Mouse (Mus musculus) heart, embryonic 11.5 days (tissue): ENCODE data around the gene Pde1c. TPM values are rescaled to one million over a fixed set of nuclear protein-coding genes. Genes with fewer than 3 reads are reported as not detected.

Experiments used
- ATAC-seq: fragments of 200-750 bp; cut with Nextera tagmentation; replicated peaks from 2 replicates; pipeline ENCODE4 v1.8.0; 2017; ENCODE audit warnings: moderate library complexity; ENCODE audit not compliant: insufficient number of reproducible peaks, low FRiP score, low TSS enrichment
- H3K27ac ChIP-seq: fragments of 300-500 bp; sonication (generic); 2 replicates; pipeline ENCODE4 v1.5.1; 2014; ENCODE audit warnings: mild to moderate bottlenecking, low read depth, low read length
- H3K27me3 ChIP-seq: fragments of 300-500 bp; sonication (generic); 2 replicates; pipeline ENCODE4 v1.6.1; 2014; ENCODE audit warnings: mild to moderate bottlenecking, low read length, mixed read lengths; ENCODE audit not compliant: control insufficient read depth, insufficient read depth
- H3K36me3 ChIP-seq: fragments of 300-500 bp; sonication (generic); 2 replicates; pipeline ENCODE4 v1.6.1; 2014; ENCODE audit warnings: mild to moderate bottlenecking, low read length, moderate library complexity, mixed read lengths; ENCODE audit not compliant: control insufficient read depth, insufficient read depth
- H3K4me1 ChIP-seq: fragments of 300-500 bp; sonication (generic); 2 replicates; pipeline ENCODE4 v1.6.1; 2014; ENCODE audit warnings: low read length; ENCODE audit not compliant: control insufficient read depth, insufficient read depth
- H3K4me2 ChIP-seq: fragments of 300-500 bp; sonication (generic); 2 replicates; pipeline ENCODE4 v1.6.1; 2014; ENCODE audit warnings: mild to moderate bottlenecking, moderate library complexity
- H3K4me3 ChIP-seq: fragments of 300-500 bp; sonication (generic); 2 replicates; pipeline ENCODE4 v1.5.1; 2014; ENCODE audit warnings: low read depth, low read length
- H3K9ac ChIP-seq: fragments of 300-500 bp; sonication (generic); 2 replicates; pipeline ENCODE4 v1.6.1; 2014; ENCODE audit warnings: mild to moderate bottlenecking, low read depth, low read length, moderate library complexity
- H3K9me3 ChIP-seq: fragments of 300-500 bp; sonication (generic); replicated peaks from 2 replicates; pipeline ENCODE4 v1.6.1; 2016; ENCODE audit warnings: low read length; ENCODE audit not compliant: control insufficient read depth
- WGBS: fragments of 180-500 bp; shearing (Covaris S2); extraction: QIAGEN DNeasy Blood & Tissue Kit; methylation state at CpG from one replicate; pipeline ENCODE4 v1.1.7; 2014; ENCODE audit not compliant: insufficient replicate concordance; 5-methylcytosine and 5-hydroxymethylcytosine counted together
- polyA plus RNA-seq: library from polyadenylated mRNA; unstranded; fragments of >200 nt; fragmentation: Nextera tagmentation; extraction: Ambion mirVana; gene quantifications from 2 replicates; pipeline ENCODE4 v1.2.1, GENCODE M21; 2014

The Pde1c gene
- polyA plus RNA-seq, 1 experiment from 2014 or later = 2.6 TPM

- H3K27me3 ChIP-seq = no peaks in the 10 kb centered on the region
- H3K4me2 ChIP-seq = no peak overlapping the region
- no peaks in the 10 kb centered on the region for H3K9me3 ChIP-seq
- H3K9ac ChIP-seq = no peak overlapping the region
- no peak overlapping the region for H3K4me3 ChIP-seq
- 87% methylated on average over 2 of the region's 2 CpGs for WGBS
- no peaks in the 10 kb centered on the region for H3K4me1 ChIP-seq
- H3K27ac ChIP-seq = no peak overlapping the region
- H3K36me3 ChIP-seq = no peaks in the 10 kb centered on the region
- ATAC-seq = no peak
Observed at GRCm38 (mm10) chr6:56558711-56559110, 10.2 kb downstream of the Pde1c start.

GRCm38 (mm10) chr6:56555848-56556247 is 13.1 kb downstream of the Pde1c start:
- Histone ChIP-seq H3K9me3 (no peaks in the 10 kb centered on the region), H3K9ac (no peak overlapping the region), H3K4me2 (no peak overlapping the region), H3K4me3 (no peak overlapping the region), H3K36me3 (no peaks in the 10 kb centered on the region), H3K27me3 (no peaks in the 10 kb centered on the region), H3K27ac (no peak overlapping the region), H3K4me1 (no peaks in the 10 kb centered on the region)
- ATAC-seq = no peak
- 67% methylated on average over 3 of the region's 3 CpGs for WGBS

GRCm38 (mm10) chr6:56555382-56555781 is 13.5 kb downstream of the Pde1c start:
- H3K4me1 ChIP-seq = no peaks in the 10 kb centered on the region
- H3K9me3 ChIP-seq = no peaks in the 10 kb centered on the region
- no peak overlapping the region for H3K27ac ChIP-seq
- H3K27me3 ChIP-seq = no peaks in the 10 kb centered on the region
- WGBS = 55% methylated on average over 4 of the region's 4 CpGs
- no peak overlapping the region for H3K4me3 ChIP-seq
- H3K4me2 ChIP-seq = no peak overlapping the region
- H3K9ac ChIP-seq = no peak overlapping the region
- H3K36me3 ChIP-seq = no peaks in the 10 kb centered on the region
- no peak for ATAC-seq

- H3K27me3 ChIP-seq = no peaks in the 10 kb centered on the region
- no peak overlapping the region for H3K4me2 ChIP-seq
- H3K4me3 ChIP-seq = no peak overlapping the region
- H3K9ac ChIP-seq = no peak overlapping the region
- H3K27ac ChIP-seq = no peak overlapping the region
- ATAC-seq = no peak
- H3K36me3 ChIP-seq = no peaks in the 10 kb centered on the region
- H3K9me3 ChIP-seq = no peaks in the 10 kb centered on the region
- H3K4me1 ChIP-seq = no peaks in the 10 kb centered on the region
- WGBS = 72% methylated on average over 4 of the region's 4 CpGs
Observed at GRCm38 (mm10) chr6:56551022-56551421, 17.9 kb downstream of the Pde1c start.

GRCm38 (mm10) chr6:56540247-56540646 is 28.7 kb downstream of the Pde1c start:
- no peak overlapping the region for H3K4me3 ChIP-seq
- no peaks in the 10 kb centered on the region for H3K27me3 ChIP-seq
- H3K4me1 ChIP-seq = no peaks in the 10 kb centered on the region
- H3K4me2 ChIP-seq = no peak overlapping the region
- no peaks in the 10 kb centered on the region for H3K9me3 ChIP-seq
- H3K9ac ChIP-seq = no peak overlapping the region
- H3K27ac ChIP-seq = no peak overlapping the region
- no peaks in the 10 kb centered on the region for H3K36me3 ChIP-seq
- no peak for ATAC-seq
- WGBS = 72% methylated on average over 5 of the region's 5 CpGs

- no peak overlapping the region for H3K4me2 ChIP-seq
- no peaks in the 10 kb centered on the region for H3K36me3 ChIP-seq
- ATAC-seq = no peak
- no peak overlapping the region for H3K27ac ChIP-seq
- H3K27me3 ChIP-seq = no peaks in the 10 kb centered on the region
- H3K9me3 ChIP-seq = no peaks in the 10 kb centered on the region
- no peak overlapping the region for H3K9ac ChIP-seq
- H3K4me3 ChIP-seq = no peak overlapping the region
- H3K4me1 ChIP-seq = no peaks in the 10 kb centered on the region
Observed at GRCm38 (mm10) chr6:56534653-56535052, 34.2 kb downstream of the Pde1c start.

- Histone ChIP-seq H3K9ac (no peak overlapping the region), H3K27ac (no peak overlapping the region), H3K4me2 (no peak overlapping the region), H3K4me3 (no peak overlapping the region), H3K9me3 (no peaks in the 10 kb centered on the region), H3K4me1 (no peaks in the 10 kb centered on the region), H3K36me3 (no peaks in the 10 kb centered on the region), H3K27me3 (no peaks in the 10 kb centered on the region)
- no peak for ATAC-seq
- WGBS = 61% methylated on average over 2 of the region's 2 CpGs
Observed at GRCm38 (mm10) chr6:56532257-56532656, 36.6 kb downstream of the Pde1c start.

GRCm38 (mm10) chr6:56523938-56524866 is 44.7 kb downstream of the Pde1c start:
- H3K27me3 ChIP-seq = no peaks in the 10 kb centered on the region
- H3K27ac ChIP-seq = no peak overlapping the region
- ATAC-seq = no peak
- H3K4me3 ChIP-seq = no peak overlapping the region
- no peaks in the 10 kb centered on the region for H3K9me3 ChIP-seq
- WGBS = 76% methylated on average over 6 of the region's 6 CpGs
- no peaks in the 10 kb centered on the region for H3K4me1 ChIP-seq
- no peak overlapping the region for H3K9ac ChIP-seq
- H3K36me3 ChIP-seq = no peaks in the 10 kb centered on the region
- no peak overlapping the region for H3K4me2 ChIP-seq

- no peaks in the 10 kb centered on the region for H3K36me3 ChIP-seq
- H3K9me3 ChIP-seq = no peaks in the 10 kb centered on the region
- no peak overlapping the region for H3K27ac ChIP-seq
- H3K4me1 ChIP-seq = no peaks in the 10 kb centered on the region
- H3K27me3 ChIP-seq = no peaks in the 10 kb centered on the region
- no peak for ATAC-seq
- H3K4me2 ChIP-seq = no peak overlapping the region
- H3K4me3 ChIP-seq = no peak overlapping the region
- 73% methylated on average over 5 of the region's 5 CpGs for WGBS
- no peak overlapping the region for H3K9ac ChIP-seq
Observed at GRCm38 (mm10) chr6:56489161-56489560, 79.7 kb downstream of the Pde1c start.
